Mouse (Mus musculus) brain, embryonic 14.5 days (tissue): ENCODE results near the gene Gtf2f2.

Source experiments
- CTCF ChIP-seq: fragments of 200-500 bp; IDR thresholded peaks from 2 replicates; pipeline ENCODE4 v1.5.1; 2012; ENCODE audit warnings: inconsistent platforms, mild to moderate bottlenecking, moderate library complexity, borderline replicate concordance; ENCODE audit not compliant: insufficient read depth, insufficient read length; ENCODE audit errors: extremely low read depth
- POLR2A ChIP-seq: fragments of 200-500 bp; IDR thresholded peaks from 2 replicates; pipeline ENCODE4 v1.6.1; 2012; ENCODE audit warnings: mild to moderate bottlenecking, inconsistent platforms, borderline replicate concordance; ENCODE audit not compliant: poor library complexity, insufficient read depth, insufficient read length, severe bottlenecking; ENCODE audit errors: extremely low read depth

- TF ChIP-seq POLR2A = no peak
- TF ChIP-seq CTCF = no peak
Measured at GRCm38 (mm10) chr14:75923314-75924052, 87.2 kb downstream of the Gtf2f2 start.
